Mouse (Mus musculus) forebrain, embryonic 15.5 days (tissue): ENCODE measurements at regions not wholly inside any gene's neighbourhood (a gene's known extent, or its start where the extent isn't known, plus 50 kb on each side); places are given as distances from the start of the nearest gene placed in this dataset.

ENCODE experiments used
- ATAC-seq: fragments of 200-750 bp; cut with Nextera tagmentation; replicated peaks from 2 replicates; pipeline ENCODE4 v1.8.0; 2017; ENCODE audit warnings: mild to moderate bottlenecking, moderate TSS enrichment, moderate library complexity
- H3K27ac ChIP-seq: fragments of 300-500 bp; sonication (generic); replicated peaks from 2 replicates; pipeline ENCODE4 v1.5.1; 2015; ENCODE audit warnings: mild to moderate bottlenecking, inconsistent platforms
- H3K27me3 ChIP-seq: fragments of 300-500 bp; sonication (generic); 2 replicates; pipeline ENCODE4 v1.6.1; 2015; ENCODE audit warnings: inconsistent platforms
- H3K36me3 ChIP-seq: fragments of 300-500 bp; sonication (generic); 2 replicates; pipeline ENCODE4 v1.6.1; 2015; ENCODE audit warnings: mild to moderate bottlenecking, inconsistent platforms
- H3K4me1 ChIP-seq: fragments of 300-500 bp; sonication (generic); 2 replicates; pipeline ENCODE4 v1.6.1; 2015; ENCODE audit warnings: inconsistent platforms
- H3K4me2 ChIP-seq: fragments of 300-500 bp; sonication (generic); replicated peaks from 2 replicates; pipeline ENCODE4 v1.6.1; 2015; ENCODE audit warnings: mild to moderate bottlenecking, inconsistent platforms
- H3K4me3 ChIP-seq: fragments of 300-500 bp; sonication (generic); 2 replicates; pipeline ENCODE4 v1.5.1; 2015; ENCODE audit warnings: mild to moderate bottlenecking, inconsistent platforms
- H3K9ac ChIP-seq: fragments of 300-500 bp; sonication (generic); replicated peaks from 2 replicates; pipeline ENCODE4 v1.6.1; 2015; ENCODE audit warnings: mild to moderate bottlenecking, inconsistent platforms
- H3K9me3 ChIP-seq: fragments of 300-500 bp; sonication (generic); 2 replicates; pipeline ENCODE4 v1.6.1; 2016; ENCODE audit warnings: inconsistent platforms
- WGBS: fragments of 180-500 bp; shearing (Covaris S2); methylation state at CpG from one replicate; pipeline ENCODE4 v1.1.7; 2015; ENCODE audit warnings: mixed read lengths; 5-methylcytosine and 5-hydroxymethylcytosine counted together

GRCm38 (mm10) chr16:8351424-8351823 is 73.5 kb downstream of the Tmem114 start:
- H3K9me3 ChIP-seq = no peaks in the 10 kb centered on the region
- no peak overlapping the region for H3K27ac ChIP-seq
- H3K36me3 ChIP-seq = no peaks in the 10 kb centered on the region
- ATAC-seq = no peak
- H3K4me1 ChIP-seq = no peaks in the 10 kb centered on the region
- no peaks in the 10 kb centered on the region for H3K27me3 ChIP-seq
- H3K9ac ChIP-seq = no peak overlapping the region
- 42% methylated on average over 4 of the region's 4 CpGs for WGBS
- H3K4me3 ChIP-seq = no peak overlapping the region
- H3K4me2 ChIP-seq = no peak overlapping the region

GRCm38 (mm10) chr16:8349148-8349547 is 75.8 kb downstream of the Tmem114 start:
- 71% methylated on average over 3 of the region's 3 CpGs for WGBS
- H3K27ac ChIP-seq = no peak overlapping the region
- no peak overlapping the region for H3K4me3 ChIP-seq
- H3K9ac ChIP-seq = no peak overlapping the region
- no peak overlapping the region for H3K4me2 ChIP-seq
- H3K9me3 ChIP-seq = no peaks in the 10 kb centered on the region
- no peaks in the 10 kb centered on the region for H3K4me1 ChIP-seq
- no peaks in the 10 kb centered on the region for H3K27me3 ChIP-seq
- no peaks in the 10 kb centered on the region for H3K36me3 ChIP-seq
- no peak for ATAC-seq

DNA sequence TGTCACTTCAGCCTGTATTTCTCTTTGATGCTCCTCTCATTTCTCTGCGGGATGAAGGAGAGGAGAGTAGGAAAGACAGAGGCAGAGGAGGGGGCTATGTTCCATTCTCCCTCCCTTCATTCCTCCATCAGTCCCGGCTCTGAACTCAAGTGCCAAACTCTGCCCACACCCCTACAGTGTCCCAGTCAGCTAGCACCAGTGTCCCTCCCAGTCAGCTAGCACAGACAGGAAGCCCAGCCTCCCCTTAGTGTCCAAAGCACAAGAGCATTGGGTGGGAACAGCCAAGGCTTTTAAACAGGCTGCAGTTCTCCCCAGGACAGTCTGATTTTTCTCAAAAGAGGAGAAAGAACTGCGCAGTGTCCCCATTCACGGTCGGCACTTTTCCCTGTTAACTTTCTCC is 76.3 kb downstream of the Tmem114 start:
- H3K9ac ChIP-seq = no peak overlapping the region
- no peak for ATAC-seq
- H3K36me3 ChIP-seq = no peaks in the 10 kb centered on the region
- H3K4me1 ChIP-seq = no peaks in the 10 kb centered on the region
- no peaks in the 10 kb centered on the region for H3K9me3 ChIP-seq
- H3K4me2 ChIP-seq = no peak overlapping the region
- no peaks in the 10 kb centered on the region for H3K27me3 ChIP-seq
- H3K4me3 ChIP-seq = no peak overlapping the region
- no peak overlapping the region for H3K27ac ChIP-seq
- 65% methylated on average over 5 of the region's 5 CpGs for WGBS

GRCm38 (mm10) chr16:8345216-8345615 is 79.7 kb downstream of the Tmem114 start:
- Histone ChIP-seq H3K27ac (no peak overlapping the region), H3K4me3 (no peak overlapping the region), H3K9ac (no peak overlapping the region), H3K27me3 (no peaks in the 10 kb centered on the region), H3K36me3 (no peaks in the 10 kb centered on the region), H3K4me2 (no peak overlapping the region), H3K4me1 (no peaks in the 10 kb centered on the region), H3K9me3 (no peaks in the 10 kb centered on the region)
- 90% methylated on average over 7 of the region's 7 CpGs for WGBS
- no peak for ATAC-seq

- no peaks in the 10 kb centered on the region for H3K36me3 ChIP-seq
- WGBS = 10% methylated on average over 8 of the region's 8 CpGs
- H3K4me2 ChIP-seq = no peak overlapping the region
- H3K4me3 ChIP-seq = no peak overlapping the region
- H3K27me3 ChIP-seq = no peaks in the 10 kb centered on the region
- peaks cover 6% of the 10 kb centered on the region for H3K4me1 ChIP-seq
- no peak overlapping the region for H3K27ac ChIP-seq
- ATAC-seq = peak; percentile 72
- no peaks in the 10 kb centered on the region for H3K9me3 ChIP-seq
- H3K9ac ChIP-seq = no peak overlapping the region
Measured at GRCm38 (mm10) chr16:8333081-8333710, 91.7 kb downstream of the Tmem114 start.

GRCm38 (mm10) chr16:8311996-8312395 is 112.9 kb downstream of the Tmem114 start:
- no peak overlapping the region for H3K4me3 ChIP-seq
- 49% methylated on average over 7 of the region's 7 CpGs for WGBS

DNA sequence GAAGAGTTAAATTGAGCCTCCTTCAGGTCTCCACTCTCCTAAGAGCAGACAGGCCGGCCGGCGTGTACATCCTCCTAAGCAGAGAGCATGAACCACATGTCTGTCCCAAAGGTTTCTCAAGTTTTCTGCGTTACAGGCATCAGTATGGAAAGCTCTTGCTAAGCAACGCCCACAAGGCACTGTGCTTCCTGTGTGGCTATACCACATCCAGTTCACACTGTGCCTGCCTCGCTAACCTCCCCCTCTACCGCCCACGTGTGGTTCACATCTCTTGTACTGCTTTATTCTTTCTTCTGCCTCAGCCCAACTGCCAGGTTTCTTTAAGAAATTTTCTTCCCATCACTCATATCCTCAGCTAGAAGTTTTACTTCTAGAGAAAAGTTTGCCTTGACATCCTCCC is 118.5 kb downstream of the Tmem114 start:
- no peaks in the 10 kb centered on the region for H3K36me3 ChIP-seq
- no peaks in the 10 kb centered on the region for H3K9me3 ChIP-seq
- H3K4me3 ChIP-seq = no peak overlapping the region
- no peak for ATAC-seq
- no peak overlapping the region for H3K4me2 ChIP-seq
- no peak overlapping the region for H3K9ac ChIP-seq
- H3K27me3 ChIP-seq = no peaks in the 10 kb centered on the region
- 81% methylated on average over 8 of the region's 8 CpGs for WGBS
- H3K27ac ChIP-seq = no peak overlapping the region
- no peaks in the 10 kb centered on the region for H3K4me1 ChIP-seq

More at GRCm38 (mm10) chr16:8311996-8312395, 112.9 kb downstream of the Tmem114 start:
- no peak overlapping the region for H3K27ac ChIP-seq
- no peak for ATAC-seq
- H3K4me2 ChIP-seq = no peak overlapping the region
- H3K9me3 ChIP-seq = no peaks in the 10 kb centered on the region
- no peak overlapping the region for H3K9ac ChIP-seq
- H3K4me1 ChIP-seq = peaks cover 5% of the 10 kb centered on the region
- no peaks in the 10 kb centered on the region for H3K36me3 ChIP-seq
- H3K27me3 ChIP-seq = no peaks in the 10 kb centered on the region
